Mouse (Mus musculus) kidney, adult 18-20 months (tissue): ENCODE data around the gene Pus7l.

Experiments
- DNase-seq: peaks from one replicate; pipeline ENCODE4 v3.0.0; 2021

Gene Pus7l

GRCm38 (mm10) chr15:94543409-94544051 is at the start of gene Pus7l, which contains the start of gene Irak4:
Gene Pus7l (minus strand): TSS chr15:94543547.
Gene Irak4 (plus strand): TSS chr15:94543643.
- peak; percentile 97 for DNase-seq

DNA sequence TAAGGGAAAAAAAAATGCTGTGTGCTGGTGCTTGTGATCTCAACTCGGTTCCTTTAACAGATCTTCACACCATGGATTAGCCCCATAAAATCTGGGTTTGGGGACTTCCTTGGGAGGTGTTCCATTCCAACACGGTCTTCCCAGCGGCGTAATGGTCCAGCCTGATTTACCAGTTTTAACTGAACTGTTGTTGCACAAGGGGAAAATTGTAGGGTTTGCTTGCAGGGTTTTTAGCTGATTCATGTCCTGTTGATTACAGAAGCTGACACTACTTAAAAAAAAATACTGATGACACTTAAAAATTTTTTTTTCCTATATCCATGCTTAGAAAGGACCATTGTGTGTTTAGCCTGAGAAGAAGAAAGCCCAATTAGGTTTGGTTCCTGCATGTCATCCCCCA is 48.0 kb upstream of the Pus7l start:
- DNase-seq = no peak

DNA sequence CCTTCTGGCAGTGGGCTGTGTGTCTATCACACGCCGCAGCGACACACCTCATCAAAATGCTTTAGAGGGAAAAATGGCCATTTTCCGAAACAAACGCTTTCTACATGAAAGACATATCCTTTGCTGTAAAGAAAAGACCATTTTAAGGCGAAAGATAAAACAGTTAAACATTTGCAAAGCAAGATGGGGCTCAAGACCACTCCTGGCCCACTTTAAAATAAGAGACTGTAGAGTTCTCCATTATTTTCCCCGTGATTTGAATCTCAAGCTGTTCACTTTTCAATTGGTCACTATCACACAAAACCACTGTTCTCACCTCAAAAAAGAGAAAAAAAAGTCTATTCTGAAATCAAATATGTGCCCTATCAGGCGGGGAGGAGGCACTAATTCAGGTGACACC is 46.7 kb upstream of the Pus7l start:
- no peak for DNase-seq

DNA sequence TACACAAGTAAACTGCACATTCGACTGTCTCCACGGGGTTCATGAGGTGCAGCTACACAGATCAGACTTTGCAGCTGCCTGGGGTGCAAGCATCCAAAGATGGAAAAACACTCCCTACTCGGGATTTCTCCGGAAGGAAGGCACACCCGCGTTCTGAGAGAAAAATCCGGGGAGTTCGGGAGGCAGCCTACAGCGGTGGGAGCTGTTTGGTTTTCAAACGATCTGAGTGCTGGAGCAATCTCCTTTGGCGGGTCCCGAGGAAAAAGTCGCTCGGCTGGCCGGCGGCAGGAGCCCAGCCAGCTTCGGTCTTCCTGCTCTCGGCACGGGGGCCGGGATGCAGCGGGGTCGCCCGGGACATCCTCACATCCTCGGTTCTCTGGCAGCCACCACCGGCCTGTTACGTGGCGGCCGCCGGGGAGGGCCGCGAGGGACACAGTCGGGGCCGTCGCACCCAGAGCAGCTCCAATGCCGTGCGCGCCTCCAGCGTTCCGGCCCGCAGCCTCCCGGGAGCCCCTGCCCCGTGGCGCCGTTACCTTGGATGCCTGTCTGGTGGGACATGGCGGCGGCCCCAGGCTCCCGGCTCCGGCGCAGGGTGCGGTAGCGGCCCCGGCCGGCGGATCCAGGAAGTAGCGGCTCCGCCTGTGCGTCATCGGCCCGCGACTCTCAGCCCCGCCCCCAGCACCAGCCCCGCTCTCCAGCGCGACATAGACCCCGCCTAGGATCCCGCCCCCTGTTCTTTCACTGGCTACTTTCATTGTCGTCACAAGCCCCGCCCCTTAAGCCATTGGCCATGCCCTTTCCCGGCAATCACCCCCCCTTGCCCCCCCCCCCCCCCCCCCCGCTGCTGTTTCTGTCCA is 46.1 kb upstream of the Pus7l start, which contains the start of gene Twf1:
Gene Twf1 (minus strand): TSS at position 671 of the 857 bp plus-strand sequence.
- DNase-seq = peak; percentile 98

GRCm38 (mm10) chr15:94587826-94588715 is 44.7 kb upstream of the Pus7l start:
- no peak for DNase-seq

GRCm38 (mm10) chr15:94584738-94585137 is 41.4 kb upstream of the Pus7l start:
- no peak for DNase-seq

DNA sequence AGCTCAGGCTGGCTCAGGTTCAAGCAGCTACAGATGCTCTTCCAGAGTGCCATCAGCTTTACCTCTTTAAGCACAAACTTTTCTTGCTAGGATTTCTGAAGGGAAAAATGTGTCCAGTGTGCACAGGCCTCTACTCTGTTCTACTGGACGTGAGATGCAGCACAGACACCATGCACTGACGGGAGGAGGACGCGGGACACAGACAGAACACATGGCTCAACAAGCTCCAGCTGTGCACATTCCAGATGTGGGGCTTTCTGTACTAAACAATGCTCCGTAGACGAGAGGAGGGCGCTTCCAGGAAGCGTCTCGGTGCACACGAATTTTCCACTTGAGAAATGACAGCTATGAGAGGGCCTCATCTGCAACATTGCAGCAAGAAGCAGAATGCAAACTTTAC is 39.8 kb upstream of the Pus7l start:
- no peak for DNase-seq

- peak; percentile 40 for DNase-seq
Observed at GRCm38 (mm10) chr15:94582000-94582593, 38.8 kb upstream of the Pus7l start.

DNA sequence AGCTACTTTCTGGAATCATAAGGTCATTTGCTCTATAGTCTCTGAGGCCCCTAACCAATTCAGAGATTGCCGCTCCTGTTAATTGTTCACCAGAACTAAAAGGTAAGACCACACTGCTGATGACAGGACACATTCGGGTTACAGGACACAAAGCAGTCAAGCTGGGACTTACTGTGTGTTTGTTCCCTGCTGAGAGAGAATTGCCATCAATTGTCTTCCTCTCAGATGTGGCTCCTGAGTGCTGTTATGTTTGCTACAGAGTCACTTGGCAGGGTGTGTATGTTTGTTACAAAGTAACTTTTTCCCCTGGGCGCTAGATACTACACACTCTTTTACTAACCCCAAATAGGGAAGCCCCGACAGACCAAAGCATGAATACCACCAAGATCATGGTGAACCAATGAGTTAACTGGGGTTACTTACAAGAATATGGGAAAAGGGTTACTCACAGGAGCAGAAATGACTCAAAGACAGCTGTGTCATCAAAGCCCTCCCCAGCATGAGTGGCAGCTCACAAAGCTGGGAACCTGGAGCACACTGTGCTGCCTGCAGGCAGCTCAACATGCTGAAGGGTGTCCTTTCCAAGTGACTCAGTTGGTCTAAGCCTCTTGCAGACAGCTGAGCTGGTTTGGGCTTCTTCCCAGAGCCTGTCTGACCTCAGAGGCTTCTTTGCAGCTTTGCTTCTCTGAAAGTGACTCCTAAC is 31.4 kb upstream of the Pus7l start:
- no peak for DNase-seq

DNA sequence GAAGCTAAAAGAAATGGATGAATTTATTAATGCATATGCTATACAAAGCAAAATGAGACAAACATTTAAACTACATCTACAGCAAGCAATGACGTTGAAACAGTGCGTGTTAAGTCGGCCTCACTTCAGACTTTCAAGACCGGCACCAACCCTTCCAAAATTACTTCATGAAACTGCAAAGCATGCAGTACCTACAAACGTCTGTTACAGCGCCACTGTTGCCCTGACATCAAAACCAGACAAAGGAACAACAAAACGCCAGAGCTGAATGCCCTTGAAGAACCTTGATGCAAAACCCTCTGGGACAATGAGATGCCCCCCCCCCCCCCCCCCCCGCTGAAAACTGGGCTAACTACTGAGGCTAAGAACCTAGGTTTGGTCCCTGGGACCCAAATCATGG is 29.4 kb upstream of the Pus7l start:
- DNase-seq = no peak

GRCm38 (mm10) chr15:94571501-94571900 is 28.2 kb upstream of the Pus7l start:
- no peak for DNase-seq

GRCm38 (mm10) chr15:94568496-94569182 is 25.3 kb upstream of the Pus7l start:
- DNase-seq = no peak

DNA sequence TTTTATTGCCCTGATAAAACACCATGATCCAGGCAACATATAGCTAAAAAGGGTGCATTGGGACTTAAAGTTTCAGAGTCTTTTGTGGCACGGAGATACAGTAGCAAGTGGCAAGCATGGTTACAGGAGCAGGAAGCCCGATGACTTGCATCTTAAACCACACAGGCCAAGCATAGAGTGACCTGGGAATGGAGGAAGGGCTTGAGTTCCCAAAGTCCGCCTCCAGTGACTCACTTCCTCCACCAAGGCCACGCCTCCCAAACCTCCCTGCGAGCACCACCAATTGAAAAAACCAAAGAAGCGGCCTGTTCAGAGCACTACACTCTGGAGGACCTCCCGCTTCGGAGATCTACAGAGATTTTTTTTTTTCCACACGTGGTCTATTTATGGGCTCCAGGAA is 22.5 kb upstream of the Pus7l start:
- no peak for DNase-seq

DNA sequence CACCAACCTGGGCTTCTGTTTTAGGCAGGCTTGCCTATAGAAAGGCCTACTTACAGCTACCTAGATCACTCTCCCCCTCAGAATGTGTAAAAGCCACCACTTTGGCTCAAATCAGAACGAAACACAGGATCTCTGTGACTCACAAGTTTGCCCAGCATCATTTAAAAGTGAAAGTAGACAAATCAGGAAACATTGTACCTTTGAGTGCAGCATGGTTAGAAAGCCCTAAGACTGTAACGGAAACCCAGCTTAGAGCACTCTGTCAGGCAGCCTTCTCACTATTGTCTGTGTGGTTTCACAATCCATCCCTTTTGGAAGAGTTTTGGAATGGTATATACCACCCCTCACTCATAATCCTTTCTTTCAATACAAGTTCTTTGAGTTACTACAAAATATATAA is 21.6 kb upstream of the Pus7l start:
- no peak for DNase-seq

DNA sequence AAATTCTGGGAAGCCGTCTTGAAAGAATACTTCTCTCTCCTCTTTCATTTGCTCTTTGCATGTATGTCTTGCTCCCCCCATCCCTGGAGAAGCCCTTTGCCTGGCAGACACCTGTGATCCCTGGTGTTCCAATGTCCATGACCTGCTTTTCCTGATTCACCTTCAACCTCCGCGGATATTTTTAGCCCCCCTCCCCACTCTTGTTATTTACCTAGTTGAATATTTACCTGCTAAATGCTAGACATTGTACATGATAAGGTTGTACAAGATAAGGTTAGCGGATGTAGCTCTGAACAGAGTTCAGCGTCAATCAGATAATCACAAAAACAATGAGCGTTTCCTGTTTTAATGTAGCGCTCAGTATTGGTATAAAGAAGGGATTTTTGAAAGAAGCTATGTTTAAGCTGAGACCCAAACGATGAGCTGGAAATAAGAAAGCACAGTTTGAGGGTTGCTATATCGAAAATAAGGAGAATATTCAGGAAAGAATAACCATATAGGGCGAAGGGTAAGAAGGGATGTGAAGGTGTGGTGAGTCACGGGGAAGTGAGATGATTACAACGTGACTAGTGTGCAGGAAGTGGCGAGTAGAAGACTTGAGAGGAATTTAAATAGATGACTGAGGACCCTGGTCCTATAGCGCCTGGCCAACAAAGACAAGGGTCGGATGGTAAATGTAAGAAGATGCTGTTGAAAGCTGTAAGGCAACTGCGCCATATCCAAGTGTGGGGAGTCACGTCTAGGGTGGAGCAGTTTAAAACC is 15.7 kb upstream of the Pus7l start:
- DNase-seq = no peak

DNA sequence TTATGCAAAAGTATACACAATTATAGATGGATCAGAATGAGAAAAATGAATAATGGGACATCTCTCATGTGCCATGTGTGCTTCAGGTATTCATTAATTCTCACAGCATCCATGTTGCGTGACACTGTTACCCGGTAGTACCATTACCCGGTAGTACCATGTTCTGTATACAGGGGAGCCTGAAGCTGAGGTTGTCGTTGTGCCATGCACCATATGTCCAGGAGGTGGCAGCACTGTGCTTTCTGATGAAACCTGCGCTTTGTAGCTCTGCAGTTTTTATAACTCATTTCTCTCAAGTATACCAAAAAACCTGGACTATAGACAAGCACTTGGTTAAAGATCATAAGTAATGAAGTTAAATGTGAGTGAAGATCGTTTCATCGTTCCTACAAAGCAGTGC is 14.1 kb upstream of the Pus7l start:
- peak; percentile 90 for DNase-seq

DNA sequence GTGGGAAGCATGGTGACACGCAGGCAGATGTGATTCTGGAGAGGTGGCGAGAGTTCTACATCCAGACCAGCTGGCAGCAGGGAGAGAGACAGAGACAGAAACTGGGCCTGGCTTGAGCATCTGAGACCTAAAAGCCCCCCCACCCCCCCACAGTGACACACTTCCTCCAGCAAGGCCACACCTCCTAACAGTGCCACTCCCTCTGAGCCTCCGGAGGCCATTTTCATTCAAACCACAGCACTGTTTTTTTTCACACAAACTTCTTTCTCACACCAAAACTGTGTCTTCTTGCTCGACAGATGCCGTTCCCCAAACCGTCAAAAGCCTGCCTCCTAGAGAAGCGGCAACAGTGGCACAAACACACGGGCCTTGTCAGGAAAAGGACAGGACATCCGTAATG is 10.2 kb upstream of the Pus7l start:
- DNase-seq = no peak

DNA sequence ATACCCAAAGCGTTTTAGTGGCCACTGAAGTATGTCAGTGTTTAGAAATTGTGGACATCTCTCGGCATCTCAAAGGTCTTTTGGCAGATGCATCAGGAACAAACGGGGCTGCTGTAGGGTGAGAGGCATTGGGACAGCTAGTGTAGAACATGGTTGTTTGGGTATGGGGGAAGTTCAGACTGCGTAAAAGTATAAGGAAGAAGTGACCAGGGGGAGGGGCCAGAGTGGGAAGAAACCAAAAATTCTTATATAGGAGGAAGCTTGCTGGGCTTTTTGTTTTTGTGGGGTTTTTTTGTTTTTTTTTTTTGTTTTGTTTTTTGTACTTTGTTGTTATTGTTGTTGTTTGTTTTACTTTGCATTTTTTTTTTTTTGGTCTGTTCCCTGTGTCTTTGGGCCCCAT is 1.5 kb upstream of the Pus7l start:
- DNase-seq = no peak

DNA sequence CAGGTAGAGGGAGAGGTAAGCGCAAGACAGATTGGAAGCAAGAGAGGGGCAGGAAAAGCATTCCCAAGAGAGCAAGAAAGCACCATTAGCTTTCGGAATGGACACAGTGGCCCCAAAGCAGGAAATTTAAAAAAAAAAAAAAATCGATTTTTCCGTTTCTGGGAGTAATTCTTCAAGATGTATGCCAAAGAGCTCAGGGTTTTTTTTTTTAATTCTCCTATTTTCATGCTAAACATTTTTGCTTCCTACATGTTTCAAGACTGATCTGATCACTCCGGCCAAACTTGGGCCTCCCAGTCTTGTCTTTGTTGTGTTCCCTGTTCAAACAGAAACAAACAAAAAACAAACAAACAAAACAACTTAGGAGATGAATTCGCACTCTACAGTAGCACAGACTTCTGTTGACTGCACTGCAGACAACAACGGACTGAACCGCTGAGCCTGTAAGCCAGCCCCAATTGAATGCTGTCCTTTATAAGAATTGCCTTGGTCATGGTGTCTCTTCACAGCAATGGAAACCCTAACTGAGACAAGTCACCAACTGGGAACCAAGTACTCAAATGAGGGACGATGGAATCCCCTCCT is 797 bp upstream of the Pus7l start:
- DNase-seq = no peak
